Mouse (Mus musculus) cerebellum, adult (tissue): Measurements from ENCODE around the gene Lig4.

Experiments
- ATAC-seq: cut with Nextera tagmentation; 2 replicates; pipeline ENCODE4 v1.9.2; 2017; ENCODE audit warnings: mild to moderate bottlenecking, moderate library complexity, mixed read lengths; ENCODE audit not compliant: insufficient number of reproducible peaks, low FRiP score, low TSS enrichment

Gene Lig4

GRCm38 (mm10) chr8:9977573-9978314 is at the start of gene Lig4, which contains the start of gene Abhd13:
Lig4 (minus strand) TSS chr8:9977686.
Abhd13 (plus strand) TSS chr8:9977707.
- peak; percentile 49 for ATAC-seq

GRCm38 (mm10) chr8:10017231-10017630 is 39.7 kb upstream of the Lig4 start:
- ATAC-seq = no peak

GRCm38 (mm10) chr8:10016252-10016651 is 38.8 kb upstream of the Lig4 start:
- ATAC-seq = no peak

- ATAC-seq = no peak
Measured at GRCm38 (mm10) chr8:10007660-10008028, 30.2 kb upstream of the Lig4 start.

GRCm38 (mm10) chr8:10006986-10007659 is 29.6 kb upstream of the Lig4 start:
- peak; percentile 75 for ATAC-seq

GRCm38 (mm10) chr8:10006156-10006985 is 28.9 kb upstream of the Lig4 start, which contains the start of gene Tnfsf13b:
Tnfsf13b (plus strand) TSS chr8:10006467.
- ATAC-seq = no peak

- no peak for ATAC-seq
Measured at GRCm38 (mm10) chr8:10004115-10004514, 26.6 kb upstream of the Lig4 start.

- ATAC-seq = no peak
Measured at GRCm38 (mm10) chr8:9980188-9980587, 2.7 kb upstream of the Lig4 start.

GRCm38 (mm10) chr8:9979746-9980145 is 2.3 kb upstream of the Lig4 start:
- no peak for ATAC-seq

- ATAC-seq = no peak
Measured at GRCm38 (mm10) chr8:9978475-9979230, 1.2 kb upstream of the Lig4 start.

GRCm38 (mm10) chr8:9977016-9977415 is 470 bp downstream of the Lig4 start:
- ATAC-seq = no peak

- ATAC-seq = peak; percentile 90
Measured at GRCm38 (mm10) chr8:9975898-9976611, 1.4 kb downstream of the Lig4 start.

- ATAC-seq = no peak
Measured at GRCm38 (mm10) chr8:9975276-9975675, 2.2 kb downstream of the Lig4 start.

- ATAC-seq = no peak
Measured at GRCm38 (mm10) chr8:9971866-9972265, 5.6 kb downstream of the Lig4 start.

- ATAC-seq = no peak
Measured at GRCm38 (mm10) chr8:9959919-9960318, 17.6 kb downstream of the Lig4 start.

GRCm38 (mm10) chr8:9958338-9958737 is 19.1 kb downstream of the Lig4 start:
- no peak for ATAC-seq

- no peak for ATAC-seq
Measured at GRCm38 (mm10) chr8:9949134-9949890, 28.2 kb downstream of the Lig4 start.

- ATAC-seq = peak; percentile 52; the same call in 1 of the 2 replicates
Measured at GRCm38 (mm10) chr8:9935574-9935973, 41.9 kb downstream of the Lig4 start.
